Mouse (Mus musculus) embryonic fibroblast, embryonic 13.5 days (primary cell): ENCODE measurements around the gene Lrig3. TPM values are rescaled to one million over a fixed set of nuclear protein-coding genes. Genes with fewer than 3 reads are reported as not detected.

Experiments used
- H3K27ac ChIP-seq: 2 replicates; pipeline ENCODE4 v1.5.1; 2012; ENCODE audit warnings: low read length, control low read depth, inconsistent platforms; ENCODE audit not compliant: insufficient read depth
- H3K4me1 ChIP-seq: 2 replicates; pipeline ENCODE4 v1.6.1; 2011; ENCODE audit warnings: low read length; ENCODE audit not compliant: control insufficient read depth, insufficient read depth
- H3K4me3 ChIP-seq: 2 replicates; pipeline ENCODE4 v1.5.1; 2011; ENCODE audit warnings: mild to moderate bottlenecking, control low read depth, low read length; ENCODE audit not compliant: insufficient read depth
- CTCF ChIP-seq: IDR thresholded peaks from 2 replicates; pipeline ENCODE4 v1.5.1; 2011; ENCODE audit warnings: mild to moderate bottlenecking, control low read depth, low read length, moderate library complexity, borderline replicate concordance; ENCODE audit not compliant: insufficient read depth
- POLR2A ChIP-seq: IDR thresholded peaks from 2 replicates; pipeline ENCODE4 v1.6.1; 2011; ENCODE audit warnings: low read depth, mild to moderate bottlenecking, control low read depth, low read length, moderate library complexity
- polyA plus RNA-seq: library from polyadenylated mRNA; stranded (reverse); fragments of >200 nt; gene quantifications from 2 replicates; pipeline ENCODE4 v1.2.4, GENCODE M21; 2011; ENCODE audit warnings: low read depth; ENCODE audit not compliant: missing spikeins, insufficient read length

Gene Lrig3
- polyA plus RNA-seq, 1 experiment: 47.7 TPM

DNA sequence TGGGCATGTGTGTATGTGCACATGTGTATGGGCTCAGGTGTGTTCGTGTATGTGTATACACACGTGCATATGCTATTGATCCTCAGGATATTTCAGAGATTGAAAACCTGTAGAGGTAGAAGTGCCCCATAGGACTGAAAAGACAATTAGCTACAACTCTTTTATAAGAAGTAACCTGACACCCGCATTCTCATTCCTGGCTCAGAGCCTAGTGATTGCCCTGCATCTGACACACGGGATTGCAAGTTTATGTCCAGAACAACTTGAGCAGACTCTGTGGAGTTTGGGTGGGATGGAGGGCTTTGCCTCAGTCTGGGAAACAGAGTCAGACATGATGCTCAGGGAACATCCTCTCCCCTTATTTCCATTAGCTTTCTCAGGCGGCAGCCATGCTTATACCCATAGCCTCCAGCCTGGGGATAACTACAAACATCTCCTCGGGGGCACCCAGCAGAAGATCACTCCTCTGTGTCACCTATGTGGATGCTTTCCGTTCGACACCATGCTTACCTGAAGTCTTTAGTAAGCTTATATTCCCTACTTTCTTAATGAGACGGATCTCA, 18.6 kb downstream of the Lrig3 start:
- H3K27ac ChIP-seq: no peak overlapping the region
- TF ChIP-seq POLR2A (no peak), CTCF (no peak)
- H3K4me1 ChIP-seq: no peaks in the 10 kb centered on the region
- H3K4me3 ChIP-seq: no peak overlapping the region

GRCm38 (mm10) chr10:125985795-125986194, 19.8 kb downstream of the Lrig3 start:
- TF ChIP-seq CTCF (no peak), POLR2A (no peak)
- Histone ChIP-seq H3K27ac (no peak overlapping the region), H3K4me1 (no peaks in the 10 kb centered on the region), H3K4me3 (no peak overlapping the region)

DNA sequence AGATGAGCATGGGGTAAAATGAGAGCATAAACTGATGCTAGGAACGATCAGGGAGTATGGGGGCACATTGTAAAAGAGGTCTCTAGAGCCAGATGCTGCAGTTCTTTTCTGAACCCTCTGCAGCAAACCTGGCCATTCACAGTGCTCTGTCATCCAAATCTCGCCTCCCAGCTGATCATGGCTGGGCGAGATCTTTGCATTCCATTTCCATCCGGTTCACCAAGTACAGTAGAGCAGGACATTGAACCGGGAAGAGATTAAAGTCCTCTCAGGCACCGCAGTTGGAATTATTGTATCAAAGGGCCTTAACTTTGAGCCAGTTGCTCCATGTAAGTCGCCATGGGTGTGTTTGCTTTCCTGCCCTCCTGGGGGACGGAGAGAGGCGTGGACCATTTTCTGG, 20.5 kb downstream of the Lrig3 start:
- Histone ChIP-seq H3K4me1 (no peaks in the 10 kb centered on the region), H3K27ac (no peak overlapping the region), H3K4me3 (no peak overlapping the region)
- no peak for TF ChIP-seq POLR2A
- no peak for TF ChIP-seq CTCF

DNA sequence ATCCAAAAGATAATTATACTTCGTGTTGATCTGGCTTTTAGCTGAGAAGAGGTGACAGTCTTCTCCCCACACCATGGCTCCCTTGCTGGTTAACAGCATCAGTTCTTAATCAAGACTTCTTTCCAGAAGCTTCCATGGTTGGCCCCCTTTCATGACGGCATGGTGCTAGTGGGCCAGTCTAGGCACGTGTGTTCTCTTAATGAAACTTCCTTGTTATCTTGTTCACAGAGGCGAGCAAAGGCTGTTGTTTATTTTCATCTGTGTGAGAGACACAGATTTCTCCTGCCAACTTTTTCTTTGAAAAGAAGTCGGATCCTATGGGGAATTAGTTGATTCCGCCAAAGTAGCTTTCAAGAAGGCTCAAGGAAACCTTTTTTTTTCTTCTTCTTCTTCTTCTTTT, 21.3 kb downstream of the Lrig3 start:
- Histone ChIP-seq H3K4me1 (no peaks in the 10 kb centered on the region), H3K4me3 (no peak overlapping the region), H3K27ac (no peak overlapping the region)
- TF ChIP-seq POLR2A (no peak), CTCF (no peak)

DNA sequence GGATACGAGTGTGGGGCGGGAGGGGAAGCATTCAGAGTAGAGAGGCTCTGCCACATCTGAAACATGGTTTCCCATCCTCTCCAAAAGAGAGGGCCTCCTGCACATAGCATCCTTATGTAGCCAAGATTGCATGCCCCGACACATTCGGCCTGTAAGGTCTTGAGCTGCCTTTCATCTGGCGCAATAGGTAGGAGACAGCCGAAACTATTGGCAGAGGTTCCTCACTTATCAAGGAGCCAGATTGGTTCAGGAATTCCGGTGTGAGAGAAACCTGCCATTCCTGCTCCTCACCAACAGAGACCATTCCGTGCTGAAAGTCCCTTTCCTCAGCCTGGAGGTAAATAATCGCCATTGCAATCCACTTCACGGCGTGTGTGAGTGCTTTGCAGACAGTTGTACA, 22.1 kb downstream of the Lrig3 start:
- Histone ChIP-seq H3K27ac (no peak overlapping the region), H3K4me3 (no peak overlapping the region), H3K4me1 (no peaks in the 10 kb centered on the region)
- TF ChIP-seq CTCF (no peak), POLR2A (no peak)

DNA sequence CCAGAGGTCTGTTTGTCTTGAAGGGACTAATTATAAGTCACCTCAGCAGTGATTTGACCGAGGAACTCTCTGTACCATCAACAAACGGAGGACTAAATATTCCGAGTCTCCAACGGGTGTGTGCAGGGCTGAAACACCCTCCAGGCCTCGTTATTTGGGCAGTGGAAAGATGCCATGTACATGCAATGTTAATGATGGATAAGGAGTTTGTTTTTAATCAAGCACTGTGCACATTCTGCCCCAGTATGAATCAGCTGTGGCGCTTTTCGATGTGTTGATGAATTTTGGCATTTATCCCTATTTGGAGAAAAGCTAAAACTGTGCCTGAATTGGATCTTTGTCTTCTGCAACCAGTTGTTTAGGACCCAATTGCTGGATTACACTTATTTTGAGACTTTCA, 23.9 kb downstream of the Lrig3 start:
- Histone ChIP-seq H3K4me3 (no peak overlapping the region), H3K27ac (no peak overlapping the region), H3K4me1 (no peaks in the 10 kb centered on the region)
- TF ChIP-seq CTCF (no peak), POLR2A (no peak)

DNA sequence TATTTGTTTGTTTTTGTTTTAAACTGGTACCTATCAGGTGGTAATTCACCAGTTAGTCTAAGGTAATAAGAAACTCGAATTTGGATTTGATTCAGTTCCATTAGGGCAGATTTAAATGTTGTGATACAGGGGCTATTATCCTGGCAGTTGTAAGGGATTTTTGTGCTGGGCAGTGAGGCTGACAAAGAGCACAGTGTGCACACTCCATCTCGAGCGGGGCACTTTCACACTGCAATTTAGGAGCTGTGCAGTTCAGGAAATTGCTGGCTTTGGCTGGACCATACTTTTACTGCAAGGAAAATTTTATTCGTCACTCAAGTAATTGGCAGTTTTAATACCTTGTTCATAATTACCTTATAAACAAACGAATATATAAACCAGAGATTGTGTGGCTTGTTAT, 24.4 kb downstream of the Lrig3 start:
- H3K4me1 ChIP-seq: no peaks in the 10 kb centered on the region
- TF ChIP-seq POLR2A (no peak), CTCF (no peak)
- no peak overlapping the region for H3K27ac ChIP-seq
- no peak overlapping the region for H3K4me3 ChIP-seq

DNA sequence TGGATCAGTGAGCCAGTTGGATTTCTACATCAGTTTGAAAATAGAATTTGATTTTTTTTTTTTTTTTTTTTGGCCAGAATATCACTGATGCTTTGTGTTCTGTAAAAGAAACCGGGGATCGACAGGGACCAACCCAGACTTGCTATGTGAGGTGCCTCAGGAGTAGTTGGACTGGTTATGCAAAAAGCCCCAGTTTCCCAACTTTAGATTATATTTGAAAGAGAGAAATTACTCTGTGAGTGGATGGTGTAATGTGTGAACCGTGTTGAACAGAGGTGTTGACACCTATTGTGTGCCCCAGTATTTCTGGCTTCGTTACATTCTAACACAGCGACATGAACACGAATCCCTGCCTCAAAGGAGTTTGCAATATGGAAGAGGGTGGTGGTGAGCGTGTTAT, 25.9 kb downstream of the Lrig3 start:
- Histone ChIP-seq H3K4me1 (no peaks in the 10 kb centered on the region), H3K4me3 (no peak overlapping the region), H3K27ac (no peak overlapping the region)
- TF ChIP-seq CTCF (no peak), POLR2A (no peak)

DNA sequence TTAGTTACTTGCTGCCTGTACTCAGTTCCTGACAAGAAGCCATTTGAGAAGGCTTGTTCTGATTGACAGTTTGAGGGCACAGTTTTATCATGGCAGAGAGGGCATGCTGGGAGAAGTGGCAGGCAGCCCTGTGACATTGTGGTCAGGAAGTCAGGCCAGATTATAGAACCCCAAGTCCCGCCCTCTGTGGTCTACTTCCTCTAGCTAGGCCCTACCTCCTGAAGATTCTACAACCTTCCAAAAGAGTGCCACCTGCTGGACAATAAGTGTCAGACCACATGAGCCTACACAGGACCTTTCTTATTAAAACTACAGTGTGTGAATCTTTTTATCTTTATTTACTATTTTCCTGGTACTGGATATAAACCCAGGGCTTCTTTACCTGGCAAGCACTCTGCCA, 28.9 kb downstream of the Lrig3 start:
- no peaks in the 10 kb centered on the region for H3K4me1 ChIP-seq
- TF ChIP-seq POLR2A (no peak), CTCF (no peak)
- no peak overlapping the region for H3K4me3 ChIP-seq
- H3K27ac ChIP-seq: no peak overlapping the region

DNA sequence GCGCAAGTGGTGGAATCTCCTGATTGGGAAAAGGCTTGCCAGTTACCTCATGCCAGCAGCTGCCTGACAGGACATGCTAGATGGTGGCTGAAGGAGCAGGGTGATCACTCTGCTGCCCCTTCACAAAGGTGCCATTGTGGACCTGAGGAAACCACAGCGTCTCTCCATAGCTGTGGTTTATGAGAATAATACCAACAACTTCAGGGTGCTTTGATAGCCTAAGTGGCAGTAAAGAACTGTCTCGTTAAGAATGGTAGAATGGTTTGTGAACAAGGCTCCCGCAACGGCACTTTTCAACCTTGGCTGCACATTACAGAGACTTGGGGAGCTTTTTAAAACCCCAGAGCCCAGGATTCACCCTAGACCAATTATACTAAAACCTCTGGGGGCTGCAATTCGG, 29.7 kb downstream of the Lrig3 start:
- TF ChIP-seq CTCF (no peak), POLR2A (no peak)
- H3K27ac ChIP-seq: no peak overlapping the region
- H3K4me1 ChIP-seq: no peaks in the 10 kb centered on the region
- H3K4me3 ChIP-seq: no peak overlapping the region

- no peak for TF ChIP-seq POLR2A
- no peak for TF ChIP-seq CTCF
- no peak overlapping the region for H3K27ac ChIP-seq
- no peak overlapping the region for H3K4me3 ChIP-seq
- H3K4me1 ChIP-seq: no peaks in the 10 kb centered on the region
Measured at GRCm38 (mm10) chr10:125996989-125997388, 31.0 kb downstream of the Lrig3 start.
